Mouse (Mus musculus): ENCODE measurements around the gene Mrpl34.

Gene Mrpl34

DNA sequence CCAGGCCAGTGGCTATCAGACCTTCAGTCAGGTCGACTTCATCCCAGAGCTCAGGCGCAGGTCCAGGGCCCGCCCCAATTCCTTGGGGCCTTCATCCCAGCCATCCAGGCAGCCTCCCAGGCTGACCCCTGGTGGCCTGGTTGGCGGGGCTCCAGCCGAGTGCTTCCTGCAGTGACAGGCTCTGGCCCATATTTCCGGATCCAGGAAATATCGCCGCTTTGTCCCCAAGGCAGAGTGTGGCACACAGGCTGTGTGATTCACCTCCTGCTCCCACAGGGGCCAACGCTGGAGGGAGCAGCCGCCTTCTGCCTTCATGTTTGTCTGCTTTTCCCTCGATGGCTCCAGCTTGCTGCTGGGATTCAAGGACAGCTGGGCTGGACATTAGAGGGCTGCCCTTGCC, 31.7 kb downstream of the Mrpl34 start:
- DNase-seq (ENCODE audit: low spot score): no peak

DNA sequence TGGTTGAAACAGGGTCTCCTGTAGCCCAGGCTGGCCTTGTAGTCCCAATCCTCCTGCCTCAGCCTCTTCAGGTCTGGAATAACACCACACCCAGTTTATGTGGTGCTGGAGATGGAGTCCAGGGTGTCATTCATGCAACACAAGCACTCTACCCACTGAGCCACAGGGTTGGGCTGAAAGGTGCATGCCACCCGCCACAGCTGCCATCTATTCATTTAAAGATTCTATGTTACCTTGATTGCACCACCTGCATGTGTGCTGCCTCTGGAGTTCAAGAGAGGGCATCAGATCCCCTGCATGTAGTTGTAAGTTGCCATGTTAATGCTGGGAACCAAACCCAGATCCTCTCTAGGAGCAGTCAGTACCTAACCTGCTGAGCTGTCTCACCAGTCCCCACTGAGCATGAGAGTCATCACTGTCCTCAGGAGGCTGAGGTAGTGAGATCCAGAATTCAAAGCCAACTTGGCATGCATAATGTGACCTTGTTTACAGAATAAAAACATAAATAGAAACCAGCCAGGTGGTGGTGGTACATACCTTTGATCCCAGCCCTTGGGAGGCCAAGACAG, 32.4 kb downstream of the Mrpl34 start:
- DNase-seq (ENCODE audit: low spot score): no peak

DNA sequence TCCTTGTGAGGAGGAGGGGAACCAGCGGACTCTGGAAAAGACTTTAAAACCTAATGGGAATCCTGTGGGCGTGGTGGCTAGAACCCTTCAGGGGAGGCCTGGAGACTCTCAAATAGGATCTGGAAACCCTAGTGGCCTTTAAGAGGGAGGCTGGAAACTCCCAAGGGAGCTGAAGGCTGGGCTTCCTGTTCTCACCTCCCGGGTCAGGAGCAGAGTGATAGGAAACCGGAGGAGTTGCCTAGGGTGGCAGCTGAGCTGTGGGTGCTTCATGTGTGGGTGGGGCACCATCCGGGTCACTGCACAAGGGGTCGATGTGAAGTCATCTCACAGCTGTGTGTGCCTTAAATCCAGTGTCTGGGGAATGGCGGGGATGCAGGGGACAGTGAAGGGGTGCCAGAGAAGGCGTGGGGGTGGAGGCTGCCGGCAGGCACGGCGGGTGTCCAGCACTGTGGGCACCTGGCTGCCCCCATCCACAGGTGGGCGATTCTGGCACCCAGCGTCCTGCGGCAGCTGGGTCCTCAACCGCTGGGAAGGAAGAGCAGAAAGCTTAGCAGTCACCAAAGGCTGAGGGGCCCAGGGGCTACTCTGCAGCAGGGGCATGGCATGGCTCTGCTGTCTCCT, 33.2 kb downstream of the Mrpl34 start:
- DNase-seq (ENCODE audit: low spot score): no peak

DNA sequence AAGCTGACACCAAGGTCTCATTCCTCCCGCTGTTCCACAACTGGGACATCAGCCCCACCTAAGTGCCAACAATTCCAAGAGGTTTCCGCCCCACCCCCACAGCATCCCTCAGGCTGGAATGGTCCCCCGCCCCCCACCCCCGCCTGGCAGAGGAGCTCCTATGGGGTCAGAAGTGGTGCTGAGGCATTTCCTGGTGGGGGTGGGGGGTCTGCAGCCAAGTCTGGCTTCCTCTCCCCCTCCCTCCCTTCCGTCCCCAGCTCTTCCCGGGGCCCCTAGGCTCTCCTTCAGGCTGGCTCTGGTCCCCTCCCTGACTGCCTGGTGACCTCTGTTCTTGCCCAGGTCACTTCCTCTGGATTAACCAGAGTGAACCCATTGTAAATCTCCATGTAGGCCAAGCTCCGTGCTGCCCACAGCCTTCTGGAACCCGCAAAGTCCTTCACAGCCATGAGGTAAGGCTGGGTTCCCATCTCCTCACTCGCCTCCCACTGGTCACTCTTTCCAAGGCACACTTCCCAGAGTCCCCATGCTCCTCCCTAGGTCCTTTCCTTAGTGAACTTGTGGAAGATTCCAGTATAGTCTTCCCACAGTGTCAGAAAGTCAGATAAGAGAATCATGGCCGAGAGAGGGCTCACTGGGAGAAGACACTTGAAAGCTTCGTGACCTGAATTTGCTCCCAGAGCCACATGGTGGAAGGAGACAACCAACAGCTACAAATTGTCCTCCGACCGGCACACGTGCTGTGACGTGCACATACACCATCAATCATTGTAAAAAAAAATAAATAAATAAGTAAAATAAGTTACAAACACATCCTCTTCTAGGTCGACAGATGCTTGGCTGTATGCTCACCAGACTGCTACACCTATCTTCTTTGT, 34.3 kb downstream of the Mrpl34 start:
- DNase-seq (ENCODE audit: low spot score): no peak

DNA sequence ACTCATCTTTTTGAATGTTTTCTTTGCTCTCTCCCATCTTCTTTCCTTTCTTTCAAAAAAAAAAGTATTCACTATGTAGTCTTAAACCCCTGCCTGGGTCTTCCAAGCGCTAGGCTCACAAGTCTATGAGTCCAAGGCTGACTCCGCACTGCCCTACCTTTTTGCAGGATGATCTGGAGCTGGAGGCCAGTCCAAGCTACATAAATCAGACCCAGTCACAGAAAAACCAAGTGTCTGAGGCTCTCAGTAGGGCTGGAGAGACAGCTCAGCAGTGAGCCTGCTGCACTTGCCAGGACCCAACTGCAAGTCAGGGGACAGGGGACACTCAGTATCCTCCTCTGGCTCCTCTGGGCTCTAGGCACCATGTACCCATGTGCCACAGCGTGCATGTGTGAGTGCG, 39.6 kb downstream of the Mrpl34 start:
- DNase-seq (ENCODE audit: low spot score): no peak

DNA sequence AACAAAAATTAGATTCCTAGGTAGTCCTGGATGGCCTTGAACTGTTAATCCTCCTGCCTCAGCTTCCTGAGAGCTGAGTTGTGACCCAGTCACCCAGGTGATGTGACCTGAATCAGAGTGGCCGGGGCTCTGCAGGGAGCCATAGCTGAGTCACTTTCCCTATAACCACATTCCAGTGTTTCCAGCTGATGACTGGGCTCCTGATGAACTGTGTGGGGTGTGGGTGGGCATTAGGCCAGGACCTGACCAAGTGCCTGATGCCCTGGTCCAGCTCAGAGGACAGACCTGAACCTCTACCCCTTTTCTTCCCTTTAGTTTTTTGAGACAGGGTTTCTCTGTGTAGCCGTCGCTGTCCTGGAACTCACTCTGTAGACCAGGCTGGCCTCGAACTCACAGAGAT, 40.6 kb downstream of the Mrpl34 start:
- no peak for DNase-seq (ENCODE audit: low spot score)

DNA sequence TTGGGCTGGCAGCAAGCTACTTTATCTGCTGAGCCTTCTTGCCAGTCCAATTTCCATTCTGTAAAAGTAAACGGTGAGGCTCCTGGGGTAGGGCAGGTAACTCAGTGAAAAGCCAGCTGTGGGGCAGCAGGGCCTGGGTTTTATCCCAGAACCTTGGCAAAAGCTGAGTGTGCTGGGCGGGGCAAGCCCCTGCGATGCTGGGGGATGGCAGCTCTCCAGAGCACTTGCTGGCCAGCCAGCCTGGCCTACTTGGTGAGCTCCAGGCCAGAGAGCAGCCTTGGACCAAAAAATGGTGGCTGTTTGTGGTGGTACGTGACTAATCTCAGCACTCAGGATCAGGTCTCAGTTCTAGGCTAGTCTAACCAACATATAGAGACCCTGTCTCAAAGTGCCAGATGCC, 41.2 kb downstream of the Mrpl34 start:
- DNase-seq (ENCODE audit: low spot score): no peak

DNA sequence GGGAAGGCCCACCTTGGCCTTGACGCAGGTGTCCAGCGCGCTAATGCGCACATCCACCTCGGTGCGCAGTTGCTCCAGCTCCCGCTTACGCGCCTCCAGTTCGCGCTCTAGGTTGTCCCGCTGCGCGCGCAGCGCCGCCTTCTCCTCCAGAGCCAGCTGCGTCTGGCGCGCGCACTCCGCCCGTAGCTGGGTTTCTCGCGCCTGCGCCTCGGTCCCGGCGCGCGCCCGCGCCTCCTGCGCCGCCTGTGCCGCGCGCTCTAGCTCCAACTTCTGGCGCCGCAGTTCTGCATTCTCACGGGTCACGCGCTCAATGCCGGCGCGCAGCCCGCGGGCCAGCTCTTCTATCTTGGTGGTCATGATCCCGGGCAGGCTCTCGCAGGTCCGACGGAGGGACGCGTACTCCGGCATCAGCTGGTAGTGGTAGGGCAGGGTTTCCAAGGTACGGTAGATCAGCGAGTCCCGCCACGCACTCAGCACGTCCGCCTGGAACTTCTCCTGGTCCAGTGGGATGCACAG, 42.9 kb downstream of the Mrpl34 start:
- DNase-seq (ENCODE audit: low spot score): no peak

DNA sequence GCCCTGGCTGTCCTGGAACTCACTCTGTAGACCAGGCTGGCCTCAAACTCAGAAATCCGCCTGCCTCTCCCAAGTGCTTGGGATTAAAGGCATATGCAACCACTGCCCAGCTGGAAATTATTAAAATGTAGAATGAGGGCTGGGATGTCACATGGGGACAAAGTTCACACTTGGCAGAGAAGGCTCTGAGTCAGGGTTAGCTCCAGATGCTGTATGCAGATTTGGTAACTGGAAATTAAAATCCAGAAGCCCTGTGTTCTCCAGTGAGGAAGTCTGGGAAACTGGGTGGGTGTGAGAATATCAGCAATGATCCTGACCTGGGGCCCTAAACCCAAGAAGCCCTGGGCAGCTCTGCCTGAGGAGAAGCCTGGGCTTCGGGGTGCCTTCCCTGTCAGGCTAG, 44.6 kb downstream of the Mrpl34 start:
- DNase-seq (ENCODE audit: low spot score): no peak

DNA sequence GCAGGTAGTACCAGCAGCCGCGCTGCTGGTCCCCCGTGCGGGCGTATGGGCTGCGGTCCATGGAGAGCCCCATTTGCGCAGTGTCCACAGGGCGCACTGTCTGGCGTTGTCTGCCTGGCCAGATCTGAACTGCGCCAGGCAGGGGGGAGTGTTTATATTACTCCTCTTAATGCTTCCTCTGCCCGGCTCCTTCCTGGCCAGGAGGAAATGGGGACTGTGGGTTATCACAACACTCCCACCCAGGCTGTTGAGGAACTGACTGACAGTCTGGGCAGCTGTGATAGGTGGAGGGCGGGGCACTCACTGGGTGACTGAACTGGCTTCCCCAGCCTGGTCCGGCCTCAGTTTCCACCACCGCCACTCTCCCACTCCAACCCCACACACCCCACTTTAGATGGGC, 46.9 kb downstream of the Mrpl34 start, which contains the start of gene Plvap:
Gene Plvap, minus strand, starts transcription at position 109 of the 400 bp plus-strand sequence.
- DNase-seq (ENCODE audit: low spot score): no peak

DNA sequence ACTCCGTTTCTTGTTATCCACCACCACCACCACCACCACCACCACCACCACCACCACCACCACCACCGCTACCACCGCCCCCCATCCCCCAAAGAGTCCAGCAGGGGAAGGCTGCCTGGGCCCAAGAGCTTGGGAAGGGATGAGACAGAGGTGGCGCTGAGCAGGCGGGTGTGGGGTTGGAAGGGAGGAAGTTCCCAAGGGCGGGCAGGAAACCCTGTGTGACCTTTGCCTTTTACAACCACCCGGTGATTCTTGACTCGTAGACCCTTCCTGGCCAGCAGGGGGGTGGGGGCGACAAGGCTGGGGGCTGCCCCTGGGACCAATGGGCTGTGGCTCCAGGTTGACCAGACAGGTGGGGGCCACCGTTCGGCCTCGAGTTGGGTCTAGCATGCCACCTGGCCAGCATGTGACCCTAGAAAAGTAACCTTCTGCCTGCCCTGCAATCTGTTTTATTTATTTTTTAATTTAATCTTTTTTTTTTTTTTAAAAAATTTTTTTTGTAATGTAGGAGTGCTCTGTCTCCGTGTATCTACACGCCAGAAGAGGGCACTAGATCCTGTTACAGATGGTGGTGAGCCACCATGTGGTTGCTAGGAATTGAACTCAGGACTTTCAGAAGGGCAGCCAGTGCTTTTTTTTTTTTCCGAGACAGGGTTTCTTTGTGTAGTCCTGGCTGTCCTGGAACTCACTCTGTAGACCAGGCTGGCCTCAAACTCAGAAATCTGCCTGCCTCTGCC, 48.4 kb downstream of the Mrpl34 start:
- no peak for DNase-seq (ENCODE audit: low spot score)

DNA sequence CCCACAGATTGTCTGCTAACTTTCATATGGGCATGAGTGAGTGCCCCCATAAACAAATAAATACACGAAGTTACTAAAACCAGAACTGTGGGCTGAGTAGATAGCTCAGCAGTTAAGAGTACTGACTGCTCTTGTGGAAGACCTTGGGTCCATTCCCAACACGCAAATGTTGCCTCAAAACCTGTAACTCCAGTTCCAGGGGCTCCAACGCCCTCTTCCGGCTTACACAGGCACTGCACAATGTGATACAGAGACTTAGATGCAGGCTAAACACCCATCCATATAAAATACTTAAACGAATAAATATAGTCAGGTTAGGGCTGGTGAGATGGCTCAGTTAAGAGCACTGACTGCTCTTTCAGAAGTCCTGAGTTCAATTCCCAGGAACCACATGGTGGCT, 50.3 kb downstream of the Mrpl34 start:
- DNase-seq (ENCODE audit: low spot score): no peak
